Mouse (Mus musculus) G1E (cell line): ENCODE results near the gene Ctbp1.

Source experiments
- CTCF ChIP-seq: IDR thresholded peaks from 2 replicates; pipeline ENCODE4 v1.5.1; 2012; ENCODE audit warnings: low read depth, low read length, inconsistent platforms, mixed read lengths
- GATA1 ChIP-seq: IDR thresholded peaks from 2 replicates; pipeline ENCODE4 v1.6.1; 2012; ENCODE audit warnings: borderline replicate concordance, low read length, inconsistent platforms, mixed read lengths
- GATA2 ChIP-seq: IDR thresholded peaks from 2 replicates; pipeline ENCODE4 v1.6.1; 2012; ENCODE audit warnings: low read depth, low read length, inconsistent platforms, borderline replicate concordance
- TAL1 ChIP-seq: conservative IDR thresholded peaks from 2 replicates; pipeline ENCODE4 v1.6.1; 2012; ENCODE audit warnings: low read depth, low read length, inconsistent platforms, mixed read lengths

DNA sequence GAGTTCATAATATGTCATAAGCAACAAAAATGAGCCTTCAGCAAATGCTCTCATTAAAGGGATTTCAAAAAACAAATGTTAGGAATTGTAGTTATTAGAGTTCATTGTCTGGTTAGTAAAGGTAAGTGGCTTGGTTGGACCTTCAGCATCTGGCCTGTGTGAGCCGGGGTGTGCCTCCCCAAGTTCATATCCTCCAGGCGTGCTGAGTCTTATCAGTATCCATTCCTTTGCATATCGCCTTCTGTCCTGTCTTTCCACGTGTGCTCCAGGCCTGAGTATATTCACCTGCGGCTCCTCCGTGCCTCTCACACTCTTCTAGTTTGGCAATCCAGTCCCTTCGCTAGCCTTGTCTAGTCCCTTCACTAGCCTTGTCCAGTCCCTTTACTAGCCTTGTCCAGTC lies 68.5 kb downstream of the Ctbp1 start:
- TF ChIP-seq CTCF (no peak), GATA1 (no peak), TAL1 (no peak), GATA2 (no peak)
